Mouse (Mus musculus) embryonic facial prominence, embryonic 10.5 days (tissue): ENCODE measurements at regions not wholly inside any gene's neighbourhood (a gene's known extent, or its start where the extent isn't known, plus 50 kb on each side); places are given as distances from the start of the nearest gene placed in this dataset.
"Not testable (repeated sequence)": the region's sequence is repeated elsewhere in the genome, so short reads cannot be mapped to it uniquely, and the experiment has no call there.

Experiments used
- DNase-seq: peaks from one replicate; pipeline ENCODE4 v3.0.0-alpha.2; 2017; ENCODE audit warnings: low spot score
- H3K27ac ChIP-seq: fragments of 300-500 bp; sonication (generic); replicated peaks from 2 replicates; pipeline ENCODE4 v1.5.1; 2016; ENCODE audit warnings: mild to moderate bottlenecking
- H3K27me3 ChIP-seq: fragments of 300-500 bp; sonication (generic); replicated peaks from 2 replicates; pipeline ENCODE4 v1.6.1; 2016; ENCODE audit warnings: low read depth, mild to moderate bottlenecking; ENCODE audit not compliant: poor library complexity, severe bottlenecking
- H3K36me3 ChIP-seq: fragments of 300-500 bp; sonication (generic); replicated peaks from 2 replicates; pipeline ENCODE4 v1.6.1; 2016; ENCODE audit warnings: mild to moderate bottlenecking, moderate library complexity
- H3K4me1 ChIP-seq: fragments of 300-500 bp; sonication (generic); 2 replicates; pipeline ENCODE4 v1.6.1; 2016
- H3K4me3 ChIP-seq: fragments of 300-500 bp; sonication (generic); 2 replicates; pipeline ENCODE4 v1.5.1; 2016; ENCODE audit warnings: mild to moderate bottlenecking, moderate library complexity
- H3K9me3 ChIP-seq: fragments of 300-500 bp; sonication (generic); 2 replicates; pipeline ENCODE4 v1.6.1; 2016; ENCODE audit warnings: mild to moderate bottlenecking
- WGBS: fragments of 180-500 bp; shearing (Covaris S2); methylation state at CpG from one replicate; pipeline ENCODE4 v1.1.7; 2016; 5-methylcytosine and 5-hydroxymethylcytosine counted together

DNA sequence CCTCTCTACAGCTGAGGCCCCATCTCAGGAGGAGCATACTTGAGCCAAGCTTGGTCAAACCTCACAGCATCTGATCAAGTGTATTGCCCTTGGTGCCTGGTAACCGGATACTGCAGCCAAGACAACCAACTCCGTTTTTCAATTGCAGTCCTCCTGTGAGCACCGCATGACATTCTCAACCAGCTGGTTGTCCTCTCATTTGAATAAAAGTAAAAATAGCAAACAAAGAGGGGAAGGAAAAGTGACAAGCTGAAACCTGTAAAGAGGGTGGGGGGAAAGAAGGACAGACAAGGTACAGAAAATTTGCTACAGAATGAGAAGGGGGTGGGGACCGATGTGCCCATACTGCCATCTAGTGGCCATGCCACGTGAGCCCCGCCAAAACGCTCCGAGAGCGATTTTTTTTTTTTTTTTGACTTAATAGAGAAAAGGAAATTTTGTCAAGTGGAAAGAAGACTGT lies 314.0 kb downstream of the Zpld1 start:
- peak overlapping the region; percentile 42; the same call in 1 of the 2 replicates for H3K4me3 ChIP-seq
- no peak overlapping the region for H3K27ac ChIP-seq
- peak; percentile 74 for DNase-seq
- no peaks in the 10 kb centered on the region for H3K36me3 ChIP-seq
- no peaks in the 10 kb centered on the region for H3K9me3 ChIP-seq
- WGBS: 4% methylated on average over 9 of the region's 9 CpGs
- H3K4me1 ChIP-seq: peaks cover 3% of the 10 kb centered on the region; the same call in 1 of the 2 replicates
- H3K27me3 ChIP-seq: no peaks in the 10 kb centered on the region

- no peaks in the 10 kb centered on the region for H3K27me3 ChIP-seq
- no peaks in the 10 kb centered on the region for H3K36me3 ChIP-seq
- no peak for DNase-seq
- H3K9me3 ChIP-seq: no peaks in the 10 kb centered on the region
- WGBS: 81% methylated on average over 6 of the region's 6 CpGs
- H3K4me3 ChIP-seq: no peak overlapping the region
- H3K27ac ChIP-seq: no peak overlapping the region
- H3K4me1 ChIP-seq: peaks cover 2% of the 10 kb centered on the region; the same call in 1 of the 2 replicates
Measured at GRCm38 (mm10) chr16:54970356-54970755, 327.4 kb downstream of the Zpld1 start.

- WGBS: 83% methylated on average over 7 of the region's 7 CpGs
- Histone ChIP-seq H3K4me3 (no peak overlapping the region), H3K9me3 (no peaks in the 10 kb centered on the region), H3K27me3 (no peaks in the 10 kb centered on the region), H3K4me1 (no peaks in the 10 kb centered on the region), H3K36me3 (no peaks in the 10 kb centered on the region), H3K27ac (no peak overlapping the region)
- no peak for DNase-seq
Measured at GRCm38 (mm10) chr16:54943808-54944315, 353.9 kb downstream of the Zpld1 start.

GRCm38 (mm10) chr16:54928259-54928658 lies 369.5 kb downstream of the Zpld1 start:
- Histone ChIP-seq H3K9me3 (peaks cover 4% of the 10 kb centered on the region; the same call in 1 of the 2 replicates), H3K4me3 (no peak overlapping the region), H3K4me1 (no peaks in the 10 kb centered on the region), H3K36me3 (no peaks in the 10 kb centered on the region), H3K27ac (no peak overlapping the region), H3K27me3 (no peaks in the 10 kb centered on the region)
- 78% methylated on average over 3 of the region's 3 CpGs for WGBS
- DNase-seq: no peak

- Histone ChIP-seq H3K9me3 (no peaks in the 10 kb centered on the region), H3K36me3 (no peaks in the 10 kb centered on the region), H3K4me3 (no peak overlapping the region), H3K4me1 (no peaks in the 10 kb centered on the region), H3K27me3 (no peaks in the 10 kb centered on the region), H3K27ac (no peak overlapping the region)
- WGBS: 93% methylated on average over 4 of the region's 4 CpGs
- no peak for DNase-seq
Measured at GRCm38 (mm10) chr16:54902911-54903310, 394.9 kb downstream of the Zpld1 start.

DNA sequence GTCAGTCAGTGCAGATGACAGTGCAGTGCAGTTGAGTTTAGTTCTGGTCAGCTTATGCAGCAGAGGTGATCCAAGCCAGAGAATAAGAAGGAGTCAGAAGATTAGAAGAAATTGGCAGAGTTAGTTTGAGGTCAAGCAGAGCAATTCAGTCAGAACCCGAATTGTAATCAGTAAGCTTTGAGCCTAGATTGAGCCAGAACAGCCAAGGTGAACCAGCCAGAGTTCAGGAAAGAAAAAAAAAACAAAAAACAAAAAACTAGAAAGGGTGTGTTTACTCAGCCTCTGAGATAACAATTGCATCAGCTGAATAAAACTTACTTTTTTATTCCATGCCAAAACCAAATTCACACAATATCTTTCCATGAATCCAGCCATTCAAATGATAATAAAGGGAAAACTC lies 396.3 kb downstream of the Zpld1 start:
- WGBS: 74% methylated on average over 1 of the region's 1 CpGs
- H3K4me1 ChIP-seq: no peaks in the 10 kb centered on the region
- DNase-seq: no peak

GRCm38 (mm10) chr16:54894661-54895060 lies 403.1 kb downstream of the Zpld1 start:
- H3K27me3 ChIP-seq: no peaks in the 10 kb centered on the region
- WGBS: 93% methylated on average over 5 of the region's 5 CpGs
- no peak overlapping the region for H3K27ac ChIP-seq
- H3K4me3 ChIP-seq: no peak overlapping the region
- no peaks in the 10 kb centered on the region for H3K9me3 ChIP-seq
- no peak for DNase-seq
- H3K4me1 ChIP-seq: no peaks in the 10 kb centered on the region
- H3K36me3 ChIP-seq: no peaks in the 10 kb centered on the region

More for the DNA sequence above, 396.3 kb downstream of the Zpld1 start:
- Histone ChIP-seq H3K27me3 (no peaks in the 10 kb centered on the region), H3K9me3 (no peaks in the 10 kb centered on the region), H3K27ac (no peak overlapping the region), H3K4me3 (no peak overlapping the region), H3K36me3 (no peaks in the 10 kb centered on the region)

GRCm38 (mm10) chr16:54857369-54857768 lies 440.4 kb downstream of the Zpld1 start:
- H3K36me3 ChIP-seq: no peaks in the 10 kb centered on the region
- no peaks in the 10 kb centered on the region for H3K27me3 ChIP-seq
- H3K27ac ChIP-seq: no peak overlapping the region
- peak; percentile 38 for DNase-seq
- H3K4me1 ChIP-seq: peaks cover 4% of the 10 kb centered on the region; the same call in 1 of the 2 replicates
- H3K4me3 ChIP-seq: no peak overlapping the region
- H3K9me3 ChIP-seq: no peaks in the 10 kb centered on the region

GRCm38 (mm10) chr16:54842996-54843395 lies 454.8 kb downstream of the Zpld1 start:
- not testable (repeated sequence) for DNase-seq, H3K27ac ChIP-seq, H3K4me1 ChIP-seq, H3K36me3 ChIP-seq, H3K4me3 ChIP-seq, H3K9me3 ChIP-seq, H3K27me3 ChIP-seq
- 87% methylated on average over 4 of the region's 4 CpGs for WGBS
